Mouse (Mus musculus) limb, embryonic 11.5 days (tissue): ENCODE measurements around the gene Prepl. TPM values are rescaled to one million over a fixed set of nuclear protein-coding genes. Genes with fewer than 3 reads are reported as not detected.

Source experiments
- ATAC-seq: fragments of 200-750 bp; cut with Nextera tagmentation; 2 replicates; pipeline ENCODE4 v1.8.0; 2017; ENCODE audit warnings: low read depth; ENCODE audit not compliant: insufficient number of reproducible peaks, low FRiP score, low TSS enrichment
- DNase-seq: peaks from one replicate; pipeline ENCODE4 v3.0.0-alpha.2; 2015; ENCODE audit warnings: low spot score
- H3K27ac ChIP-seq: fragments of 300-500 bp; sonication (generic); replicated peaks from 2 replicates; pipeline ENCODE4 v1.5.1; 2014; ENCODE audit warnings: low read depth, mild to moderate bottlenecking, low read length
- H3K27me3 ChIP-seq: fragments of 300-500 bp; sonication (generic); 2 replicates; pipeline ENCODE4 v1.6.1; 2014; ENCODE audit warnings: mild to moderate bottlenecking, low read length, mixed read lengths; ENCODE audit not compliant: control insufficient read depth, insufficient read depth
- H3K36me3 ChIP-seq: fragments of 300-500 bp; sonication (generic); 2 replicates; pipeline ENCODE4 v1.6.1; 2014; ENCODE audit warnings: mild to moderate bottlenecking, low read length, moderate library complexity, mixed read lengths; ENCODE audit not compliant: control insufficient read depth, insufficient read depth
- H3K4me1 ChIP-seq: fragments of 300-500 bp; sonication (generic); 2 replicates; pipeline ENCODE4 v1.6.1; 2014; ENCODE audit warnings: low read length, mixed read lengths; ENCODE audit not compliant: control insufficient read depth, insufficient read depth
- H3K4me2 ChIP-seq: fragments of 300-500 bp; sonication (generic); 2 replicates; pipeline ENCODE4 v1.6.1; 2014; ENCODE audit warnings: low read depth, mild to moderate bottlenecking, moderate library complexity; ENCODE audit not compliant: severe bottlenecking
- H3K4me3 ChIP-seq: fragments of 300-500 bp; sonication (generic); 2 replicates; pipeline ENCODE4 v1.5.1; 2014; ENCODE audit warnings: low read depth, low read length
- H3K9ac ChIP-seq: fragments of 300-500 bp; sonication (generic); 2 replicates; pipeline ENCODE4 v1.6.1; 2014; ENCODE audit warnings: mild to moderate bottlenecking, low read length
- H3K9me3 ChIP-seq: fragments of 300-500 bp; sonication (generic); 2 replicates; pipeline ENCODE4 v1.6.1; 2016; ENCODE audit warnings: low read length; ENCODE audit not compliant: control insufficient read depth
- WGBS: fragments of 180-500 bp; shearing (Covaris S2); extraction: QIAGEN DNeasy Blood & Tissue Kit; methylation state at CpG from one replicate; pipeline ENCODE4 v1.1.7; 2014; 5-methylcytosine and 5-hydroxymethylcytosine counted together
- polyA plus RNA-seq: library from polyadenylated mRNA; unstranded; fragments of >200 nt; fragmentation: Nextera tagmentation; extraction: Ambion mirVana; gene quantifications from 2 replicates; pipeline ENCODE4 v1.2.1, GENCODE M21; 2014

Prepl gene
- polyA plus RNA-seq, 1 experiment from 2014 or later: 35.3 TPM

GRCm38 (mm10) chr17:85040913-85041312, 49.1 kb downstream of the Prepl start:
- DNase-seq: no peak
- no peak overlapping the region for H3K4me3 ChIP-seq

GRCm38 (mm10) chr17:85038761-85039160, 51.3 kb downstream of the Prepl start:
- Histone ChIP-seq H3K36me3 (no peaks in the 10 kb centered on the region), H3K9me3 (no peaks in the 10 kb centered on the region), H3K27ac (no peak overlapping the region), H3K9ac (no peak overlapping the region), H3K4me1 (no peaks in the 10 kb centered on the region), H3K27me3 (no peaks in the 10 kb centered on the region), H3K4me2 (no peak overlapping the region), H3K4me3 (no peak overlapping the region)
- ATAC-seq: no peak
- 92% methylated on average over 5 of the region's 5 CpGs for WGBS
- DNase-seq: no peak

More at GRCm38 (mm10) chr17:85040913-85041312, 49.1 kb downstream of the Prepl start:
- Histone ChIP-seq H3K9me3 (no peaks in the 10 kb centered on the region), H3K4me1 (no peaks in the 10 kb centered on the region), H3K9ac (no peak overlapping the region), H3K4me2 (no peak overlapping the region), H3K27ac (no peak overlapping the region), H3K36me3 (no peaks in the 10 kb centered on the region), H3K27me3 (no peaks in the 10 kb centered on the region)
- WGBS: 83% methylated on average over 7 of the region's 7 CpGs
- no peak for ATAC-seq

DNA sequence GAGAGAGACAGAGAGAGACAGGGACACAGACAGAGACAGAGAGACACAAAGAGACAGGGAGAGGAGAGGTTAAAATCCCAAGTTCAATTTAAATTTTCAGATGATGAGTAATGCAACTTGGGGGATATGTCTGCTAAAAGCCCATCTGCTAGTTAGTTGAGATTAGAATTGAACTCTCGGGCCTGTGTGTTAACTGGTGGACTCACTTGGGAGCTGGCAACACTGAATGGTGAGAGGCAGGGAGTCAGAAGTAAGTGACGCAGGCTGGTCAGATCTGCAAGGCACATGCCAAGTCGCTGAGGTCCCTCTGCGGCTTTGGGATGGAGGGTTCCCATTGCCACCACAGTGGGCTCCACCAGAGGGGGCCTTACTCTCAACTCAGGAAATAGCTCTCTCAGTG, 51.7 kb downstream of the Prepl start:
- H3K9me3 ChIP-seq: no peaks in the 10 kb centered on the region
- no peak overlapping the region for H3K9ac ChIP-seq
- no peak overlapping the region for H3K4me3 ChIP-seq
- DNase-seq (no peak), ATAC-seq (no peak)
- no peak overlapping the region for H3K4me2 ChIP-seq
- H3K27me3 ChIP-seq: no peaks in the 10 kb centered on the region
- H3K27ac ChIP-seq: no peak overlapping the region
- WGBS: 81% methylated on average over 4 of the region's 4 CpGs
- H3K36me3 ChIP-seq: no peaks in the 10 kb centered on the region
- H3K4me1 ChIP-seq: no peaks in the 10 kb centered on the region

- Histone ChIP-seq H3K4me1 (no peaks in the 10 kb centered on the region), H3K9me3 (no peaks in the 10 kb centered on the region), H3K27me3 (no peaks in the 10 kb centered on the region), H3K36me3 (no peaks in the 10 kb centered on the region), H3K4me2 (no peak overlapping the region), H3K4me3 (no peak overlapping the region), H3K9ac (no peak overlapping the region), H3K27ac (no peak overlapping the region)
- ATAC-seq (no peak), DNase-seq (no peak)
- WGBS: 91% methylated on average over 5 of the region's 5 CpGs
Measured at GRCm38 (mm10) chr17:85037855-85038254, 52.2 kb downstream of the Prepl start.

DNA sequence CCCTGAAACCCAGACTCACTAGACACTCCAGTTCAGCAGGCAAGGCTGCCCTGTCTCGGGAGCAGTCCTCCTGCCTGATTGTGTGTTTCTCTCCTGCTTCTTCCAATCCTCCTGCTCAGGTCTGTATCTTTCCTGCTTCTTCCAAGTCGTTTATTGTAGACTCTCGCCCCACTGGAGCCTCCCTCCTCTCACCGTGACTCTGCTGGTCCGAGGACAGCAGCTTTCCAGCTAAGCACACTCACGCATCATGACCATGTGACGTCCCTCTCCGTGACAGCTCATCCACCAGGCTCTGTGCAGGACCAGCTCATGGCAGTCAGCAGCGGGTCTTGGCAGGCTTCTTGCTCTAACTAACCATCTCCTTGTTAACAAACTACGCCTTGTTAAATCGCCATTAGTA, 56.0 kb downstream of the Prepl start:
- Histone ChIP-seq H3K9ac (no peak overlapping the region), H3K27me3 (no peaks in the 10 kb centered on the region), H3K4me2 (no peak overlapping the region), H3K4me3 (no peak overlapping the region), H3K36me3 (no peaks in the 10 kb centered on the region), H3K27ac (no peak overlapping the region), H3K4me1 (no peaks in the 10 kb centered on the region), H3K9me3 (no peaks in the 10 kb centered on the region)
- WGBS: 67% methylated on average over 11 of the region's 11 CpGs
- DNase-seq (no peak), ATAC-seq (no peak)

- no peak overlapping the region for H3K27ac ChIP-seq
- no peak for DNase-seq
- H3K9ac ChIP-seq: no peak overlapping the region
- no peak overlapping the region for H3K4me2 ChIP-seq
- no peaks in the 10 kb centered on the region for H3K9me3 ChIP-seq
- H3K27me3 ChIP-seq: no peaks in the 10 kb centered on the region
- no peak overlapping the region for H3K4me3 ChIP-seq
- H3K36me3 ChIP-seq: no peaks in the 10 kb centered on the region
- no peak for ATAC-seq
- H3K4me1 ChIP-seq: no peaks in the 10 kb centered on the region
- WGBS: 88% methylated on average over 3 of the region's 3 CpGs
Measured at GRCm38 (mm10) chr17:85033087-85033486, 57.0 kb downstream of the Prepl start.

DNA sequence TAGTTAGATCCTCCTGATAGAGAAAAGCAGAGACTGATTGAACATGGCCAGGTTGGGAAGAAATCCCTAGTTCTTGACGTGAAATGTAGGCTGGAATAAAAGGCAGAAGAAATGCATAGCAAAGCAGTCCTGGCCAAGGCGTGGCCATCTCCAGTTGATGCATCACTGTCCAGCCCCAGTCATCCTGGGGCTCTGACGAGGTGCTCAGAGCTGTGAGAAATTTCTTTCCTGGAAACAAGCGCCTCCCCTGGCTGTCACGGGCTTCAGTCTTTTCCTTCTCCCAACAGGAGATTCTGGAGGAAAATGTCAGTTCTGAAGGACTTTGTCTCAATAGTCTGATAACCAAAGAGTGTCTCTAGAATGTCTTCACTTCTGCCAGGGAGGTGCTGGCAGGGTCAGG, 59.4 kb downstream of the Prepl start:
- Histone ChIP-seq H3K27me3 (no peaks in the 10 kb centered on the region), H3K9me3 (no peaks in the 10 kb centered on the region), H3K4me2 (no peak overlapping the region), H3K36me3 (no peaks in the 10 kb centered on the region), H3K9ac (no peak overlapping the region), H3K4me1 (no peaks in the 10 kb centered on the region), H3K27ac (no peak overlapping the region), H3K4me3 (no peak overlapping the region)
- DNase-seq (no peak), ATAC-seq (no peak)
- WGBS: 75% methylated on average over 5 of the region's 5 CpGs

DNA sequence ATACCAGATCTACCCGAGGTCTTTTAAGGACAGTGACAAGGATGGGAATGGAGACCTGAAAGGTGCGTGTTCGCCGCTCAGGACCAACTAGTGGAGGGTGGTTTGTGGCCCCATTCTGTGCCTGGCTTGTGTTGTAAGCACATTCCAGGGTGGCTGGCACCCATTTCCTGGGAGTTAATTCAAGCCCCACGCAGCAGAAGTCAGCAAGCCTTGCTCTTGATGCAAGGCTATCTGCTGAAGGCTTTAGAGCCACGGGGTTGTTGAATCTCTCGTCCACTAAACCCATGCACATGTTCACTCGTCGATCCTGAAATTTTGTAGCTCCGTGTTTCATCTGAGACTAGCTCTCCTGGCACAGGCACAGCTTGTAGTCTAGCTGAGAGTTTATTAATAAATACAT, 61.2 kb downstream of the Prepl start:
- 92% methylated on average over 10 of the region's 10 CpGs for WGBS
- no peak overlapping the region for H3K27ac ChIP-seq

GRCm38 (mm10) chr17:85028093-85028739, 61.8 kb downstream of the Prepl start, which contains the start of gene Slc3a1:
Gene Slc3a1 (plus strand): TSS chr17:85028376.
- Histone ChIP-seq H3K36me3 (no peaks in the 10 kb centered on the region), H3K4me1 (no peaks in the 10 kb centered on the region), H3K4me3 (no peak within 1 kb of the TSS), H3K4me2 (no peak within 1 kb of the TSS), H3K27me3 (no peaks in the 10 kb centered on the region), H3K9ac (no peak within 1 kb of the TSS), H3K9me3 (no peaks in the 10 kb centered on the region), H3K27ac (no peak within 1 kb of the TSS)
- ATAC-seq (no peak), DNase-seq (no peak)
- 95% methylated on average over 20 of the region's 20 CpGs for WGBS

More for the DNA sequence above, 61.2 kb downstream of the Prepl start:
- Histone ChIP-seq H3K4me3 (no peak overlapping the region), H3K27me3 (no peaks in the 10 kb centered on the region), H3K9ac (no peak overlapping the region), H3K36me3 (no peaks in the 10 kb centered on the region), H3K4me1 (no peaks in the 10 kb centered on the region), H3K4me2 (no peak overlapping the region), H3K9me3 (no peaks in the 10 kb centered on the region)
- no peak for ATAC-seq
- DNase-seq: no peak
